Mouse (Mus musculus) midbrain, embryonic 14.5 days (tissue): Measurements from ENCODE around the gene Tnr. TPM values are rescaled to one million over a fixed set of nuclear protein-coding genes. Genes with fewer than 3 reads are reported as not detected.

Source experiments
- ATAC-seq: fragments of 200-750 bp; cut with Nextera tagmentation; 2 replicates; pipeline ENCODE4 v1.8.0; 2017; ENCODE audit warnings: moderate number of reproducible peaks, moderate library complexity; ENCODE audit not compliant: low FRiP score, low TSS enrichment
- DNase-seq: peaks from one replicate; pipeline ENCODE4 v3.0.0-alpha.2; 2015
- H3K27ac ChIP-seq: fragments of 300-500 bp; sonication (generic); replicated peaks from 2 replicates; pipeline ENCODE4 v1.5.1; 2014; ENCODE audit warnings: mild to moderate bottlenecking, low read depth, low read length, moderate library complexity
- H3K27me3 ChIP-seq: fragments of 300-500 bp; sonication (generic); 2 replicates; pipeline ENCODE4 v1.6.1; 2014; ENCODE audit warnings: low read length, control low read depth, mixed read lengths; ENCODE audit not compliant: control insufficient read depth, insufficient read depth
- H3K36me3 ChIP-seq: fragments of 300-500 bp; sonication (generic); 2 replicates; pipeline ENCODE4 v1.6.1; 2014; ENCODE audit warnings: low read length, control low read depth; ENCODE audit not compliant: control insufficient read depth, insufficient read depth
- H3K4me1 ChIP-seq: fragments of 300-500 bp; sonication (generic); 2 replicates; pipeline ENCODE4 v1.6.1; 2014; ENCODE audit warnings: mild to moderate bottlenecking, antibody characterized with exemption, low read length, control low read depth; ENCODE audit not compliant: control insufficient read depth, insufficient read depth
- H3K4me2 ChIP-seq: fragments of 300-500 bp; sonication (generic); 2 replicates; pipeline ENCODE4 v1.6.1; 2014; ENCODE audit warnings: mild to moderate bottlenecking, low read length, moderate library complexity
- H3K4me3 ChIP-seq: fragments of 300-500 bp; sonication (generic); replicated peaks from 2 replicates; pipeline ENCODE4 v1.5.1; 2014; ENCODE audit warnings: low read depth, low read length
- H3K9ac ChIP-seq: fragments of 300-500 bp; sonication (generic); replicated peaks from 2 replicates; pipeline ENCODE4 v1.6.1; 2014; ENCODE audit warnings: mild to moderate bottlenecking, low read length, moderate library complexity
- H3K9me3 ChIP-seq: fragments of 300-500 bp; sonication (generic); 2 replicates; pipeline ENCODE4 v1.6.1; 2016; ENCODE audit warnings: low read length, control low read depth, mixed read lengths; ENCODE audit not compliant: control insufficient read depth
- WGBS: fragments of 180-500 bp; shearing (Covaris S2); extraction: QIAGEN DNeasy Blood & Tissue Kit; methylation state at CpG from one replicate; pipeline ENCODE4 v1.1.7; 2014; 5-methylcytosine and 5-hydroxymethylcytosine counted together
- polyA plus RNA-seq: library from polyadenylated mRNA; unstranded; fragments of >200 nt; fragmentation: Nextera tagmentation; extraction: Ambion mirVana; gene quantifications from 2 replicates; pipeline ENCODE4 v1.2.1, GENCODE M21; 2014

Gene Tnr
- polyA plus RNA-seq, 1 experiment from 2014 or later = 4.4 TPM

DNA sequence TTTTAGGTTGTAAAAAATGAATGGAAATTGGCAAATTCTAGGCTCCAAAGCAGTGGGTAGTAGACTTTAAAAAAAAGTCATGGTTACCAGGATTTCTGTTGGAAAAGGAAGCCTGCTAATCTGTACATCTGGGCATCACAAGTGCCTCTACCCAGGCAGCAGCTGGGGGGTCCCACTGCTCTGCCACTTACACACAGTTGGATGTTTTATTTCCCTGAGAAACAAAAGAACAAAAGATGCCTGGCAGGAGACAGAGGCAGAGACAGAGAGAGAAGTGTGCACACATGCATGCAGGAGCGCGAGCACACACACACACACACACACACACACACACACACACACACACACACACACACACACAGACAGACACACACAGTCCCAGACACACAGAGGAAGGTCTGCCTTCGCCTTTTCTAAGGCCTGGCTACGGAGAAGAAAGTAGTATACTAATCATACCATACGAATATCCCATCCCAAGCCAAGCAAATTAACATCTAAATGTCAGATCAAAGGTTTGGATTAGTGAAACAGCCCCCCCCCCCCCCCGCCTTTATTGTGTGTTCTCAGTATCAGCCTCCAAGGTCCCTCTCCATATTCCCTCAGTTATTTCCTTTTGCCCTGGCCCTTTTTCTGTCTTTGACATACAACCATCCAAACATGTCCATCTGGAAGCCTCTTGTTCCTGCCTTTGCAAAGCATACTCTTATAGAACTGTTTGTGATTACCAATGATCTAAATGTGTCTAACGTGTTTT, 378.0 kb downstream of the Tnr start:
- Histone ChIP-seq H3K27me3 (no peaks in the 10 kb centered on the region), H3K36me3 (no peaks in the 10 kb centered on the region), H3K4me2 (no peak overlapping the region), H3K9ac (no peak overlapping the region), H3K4me3 (no peak overlapping the region), H3K9me3 (no peaks in the 10 kb centered on the region), H3K4me1 (0 out of 2 replicates have a peak, but pooled peaks cover 6% of the 10 kb centered on the region), H3K27ac (no peak overlapping the region)
- ATAC-seq (peak; percentile 58; the same call in 1 of the 2 replicates), DNase-seq (peak; percentile 28)
- WGBS = 17% methylated on average over 7 of the region's 7 CpGs

DNA sequence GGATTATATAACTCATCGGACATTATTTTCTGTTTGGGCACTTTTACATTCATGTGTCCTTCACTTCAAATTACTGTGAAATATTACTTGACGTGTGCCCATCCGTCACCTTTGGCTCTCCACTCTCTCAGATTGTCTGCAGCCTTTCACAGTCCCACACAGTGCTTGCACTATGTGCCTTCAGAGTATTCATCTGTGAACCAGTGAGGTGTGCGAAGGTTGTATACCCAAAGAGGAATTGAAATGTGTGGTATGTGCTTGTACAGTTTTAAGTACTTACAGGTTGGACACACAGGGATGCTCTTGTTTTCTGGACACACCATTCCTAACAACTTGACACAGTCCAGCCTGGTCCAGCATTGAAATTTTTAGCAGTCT, 378.5 kb downstream of the Tnr start:
- Histone ChIP-seq H3K4me2 (no peak overlapping the region), H3K4me3 (no peak overlapping the region), H3K27me3 (no peaks in the 10 kb centered on the region), H3K9ac (no peak overlapping the region), H3K36me3 (no peaks in the 10 kb centered on the region), H3K27ac (no peak overlapping the region), H3K4me1 (0 out of 2 replicates have a peak, but pooled peaks cover 6% of the 10 kb centered on the region), H3K9me3 (no peaks in the 10 kb centered on the region)
- ATAC-seq (no peak), DNase-seq (no peak)
- WGBS = 69% methylated on average over 4 of the region's 4 CpGs

DNA sequence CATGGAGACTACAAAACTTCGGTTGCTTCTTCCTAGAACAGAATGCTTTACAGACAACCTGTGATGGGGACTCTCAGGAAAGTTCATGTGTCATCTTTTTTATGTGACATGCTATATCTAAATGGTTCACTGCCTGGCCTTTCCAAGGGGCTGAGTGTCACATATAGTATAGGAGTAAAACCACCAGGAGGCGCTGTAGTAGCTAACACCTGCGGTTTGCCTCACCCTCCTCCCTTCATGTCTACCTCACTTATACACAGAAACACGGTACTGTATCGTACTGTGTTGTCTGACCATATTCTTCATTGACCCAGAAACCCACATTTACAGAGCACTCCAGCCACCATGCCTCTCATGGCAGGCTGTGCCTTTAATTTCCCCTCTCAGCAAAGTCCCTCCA, 387.4 kb downstream of the Tnr start:
- Histone ChIP-seq H3K27me3 (no peaks in the 10 kb centered on the region), H3K27ac (no peak overlapping the region), H3K4me2 (no peak overlapping the region), H3K4me3 (no peak overlapping the region), H3K9me3 (no peaks in the 10 kb centered on the region), H3K36me3 (no peaks in the 10 kb centered on the region), H3K9ac (no peak overlapping the region), H3K4me1 (peaks cover 6% of the 10 kb centered on the region; the same call in 1 of the 2 replicates)
- 54% methylated on average over 5 of the region's 5 CpGs for WGBS
- ATAC-seq (no peak), DNase-seq (peak; percentile 36)

DNA sequence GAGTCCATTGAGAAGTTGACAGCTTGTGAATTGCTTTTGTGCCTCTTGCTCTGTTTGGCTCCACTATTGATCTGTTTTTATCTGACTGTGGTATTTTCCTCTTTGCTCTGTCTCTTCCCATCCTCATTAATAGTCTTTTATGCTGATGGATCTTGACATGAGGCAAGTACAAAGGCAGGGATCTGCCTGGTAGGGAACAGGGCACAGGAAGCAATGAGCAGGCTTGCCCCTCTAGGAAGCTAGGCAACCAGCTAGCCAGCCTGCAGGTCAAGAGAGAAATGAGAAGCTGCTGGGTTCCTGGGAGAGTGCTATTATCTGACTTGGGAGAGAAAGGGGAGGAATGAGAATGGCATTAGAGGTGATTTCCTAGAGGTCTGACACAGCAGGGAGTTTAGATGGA, 391.2 kb downstream of the Tnr start:
- DNase-seq (peak; percentile 24), ATAC-seq (no peak; the same call in 1 of the 2 replicates)
- H3K27ac ChIP-seq = no peak overlapping the region
- no peak overlapping the region for H3K4me2 ChIP-seq
- H3K4me1 ChIP-seq = peaks cover 6% of the 10 kb centered on the region; the same call in 1 of the 2 replicates
- no peaks in the 10 kb centered on the region for H3K9me3 ChIP-seq
- no peak overlapping the region for H3K9ac ChIP-seq
- no peaks in the 10 kb centered on the region for H3K36me3 ChIP-seq
- no peaks in the 10 kb centered on the region for H3K27me3 ChIP-seq
- H3K4me3 ChIP-seq = no peak overlapping the region

- DNase-seq (no peak), ATAC-seq (no peak)
- Histone ChIP-seq H3K4me3 (no peak overlapping the region), H3K9ac (no peak overlapping the region), H3K27ac (no peak overlapping the region), H3K9me3 (no peaks in the 10 kb centered on the region), H3K4me1 (no peaks in the 10 kb centered on the region), H3K4me2 (no peak overlapping the region), H3K27me3 (no peaks in the 10 kb centered on the region), H3K36me3 (no peaks in the 10 kb centered on the region)
- WGBS = 82% methylated on average over 2 of the region's 2 CpGs
Observed at GRCm38 (mm10) chr1:159920571-159920970, 397.0 kb downstream of the Tnr start.

GRCm38 (mm10) chr1:159923010-159923409, 399.4 kb downstream of the Tnr start:
- no peaks in the 10 kb centered on the region for H3K9me3 ChIP-seq
- H3K36me3 ChIP-seq = no peaks in the 10 kb centered on the region
- H3K4me1 ChIP-seq = no peaks in the 10 kb centered on the region
- DNase-seq (no peak), ATAC-seq (no peak)
- no peak overlapping the region for H3K4me3 ChIP-seq
- no peak overlapping the region for H3K27ac ChIP-seq
- WGBS = 93% methylated on average over 7 of the region's 7 CpGs
- no peak overlapping the region for H3K4me2 ChIP-seq
- H3K27me3 ChIP-seq = no peaks in the 10 kb centered on the region
- no peak overlapping the region for H3K9ac ChIP-seq

GRCm38 (mm10) chr1:159924105-159924504, 400.5 kb downstream of the Tnr start:
- ATAC-seq (no peak), DNase-seq (peak; percentile 21)
- no peak overlapping the region for H3K27ac ChIP-seq
- no peaks in the 10 kb centered on the region for H3K36me3 ChIP-seq
- H3K9me3 ChIP-seq = no peaks in the 10 kb centered on the region
- H3K4me1 ChIP-seq = no peaks in the 10 kb centered on the region
- no peak overlapping the region for H3K4me3 ChIP-seq
- 93% methylated on average over 4 of the region's 4 CpGs for WGBS
- no peaks in the 10 kb centered on the region for H3K27me3 ChIP-seq
- no peak overlapping the region for H3K9ac ChIP-seq
- H3K4me2 ChIP-seq = no peak overlapping the region

- H3K9ac ChIP-seq = no peak overlapping the region
- H3K27ac ChIP-seq = no peak overlapping the region
- no peaks in the 10 kb centered on the region for H3K9me3 ChIP-seq
- WGBS = 94% methylated on average over 5 of the region's 5 CpGs
- DNase-seq (no peak), ATAC-seq (no peak)
- no peak overlapping the region for H3K4me2 ChIP-seq
- no peak overlapping the region for H3K4me3 ChIP-seq
- no peaks in the 10 kb centered on the region for H3K27me3 ChIP-seq
- no peaks in the 10 kb centered on the region for H3K36me3 ChIP-seq
- no peaks in the 10 kb centered on the region for H3K4me1 ChIP-seq
Observed at GRCm38 (mm10) chr1:159924684-159925083, 401.1 kb downstream of the Tnr start.

- WGBS = 86% methylated on average over 9 of the region's 9 CpGs
Observed at GRCm38 (mm10) chr1:159928681-159929335, 405.2 kb downstream of the Tnr start.

More at GRCm38 (mm10) chr1:159928681-159929335, 405.2 kb downstream of the Tnr start:
- no peaks in the 10 kb centered on the region for H3K27me3 ChIP-seq
- no peak overlapping the region for H3K4me2 ChIP-seq
- no peaks in the 10 kb centered on the region for H3K36me3 ChIP-seq
- H3K4me3 ChIP-seq = no peak overlapping the region
- H3K9ac ChIP-seq = no peak overlapping the region
- no peak for DNase-seq
- H3K27ac ChIP-seq = no peak overlapping the region
- ATAC-seq = no peak
- no peaks in the 10 kb centered on the region for H3K4me1 ChIP-seq
- no peaks in the 10 kb centered on the region for H3K9me3 ChIP-seq
